Mouse (Mus musculus) forebrain, embryonic 11.5 days (tissue): ENCODE data around the gene Itga2b. TPM values are rescaled to one million over a fixed set of nuclear protein-coding genes. Genes with fewer than 3 reads are reported as not detected.
"Not testable (repeated sequence)": the region's sequence is repeated elsewhere in the genome, so short reads cannot be mapped to it uniquely, and the experiment has no call there.

Experiments used
- ATAC-seq: fragments of 200-750 bp; cut with Nextera tagmentation; replicated peaks from 2 replicates; pipeline ENCODE4 v1.8.0; 2017; ENCODE audit warnings: moderate TSS enrichment; ENCODE audit not compliant: low FRiP score
- DNase-seq: peaks from one replicate; pipeline ENCODE4 v3.0.0-alpha.2; 2017; ENCODE audit warnings: low spot score
- H3K27ac ChIP-seq: fragments of 300-500 bp; sonication (generic); 2 replicates; pipeline ENCODE4 v1.5.1; 2014; ENCODE audit warnings: low read depth, low read length
- H3K27me3 ChIP-seq: fragments of 300-500 bp; sonication (generic); 2 replicates; pipeline ENCODE4 v1.6.1; 2014; ENCODE audit warnings: mild to moderate bottlenecking, low read length, mixed read lengths; ENCODE audit not compliant: control insufficient read depth, insufficient read depth
- H3K36me3 ChIP-seq: fragments of 300-500 bp; sonication (generic); 2 replicates; pipeline ENCODE4 v1.6.1; 2014; ENCODE audit warnings: mild to moderate bottlenecking, low read length, moderate library complexity, mixed read lengths; ENCODE audit not compliant: control insufficient read depth, insufficient read depth
- H3K4me1 ChIP-seq: fragments of 300-500 bp; sonication (generic); replicated peaks from 2 replicates; pipeline ENCODE4 v1.6.1; 2014; ENCODE audit warnings: low read length, mixed read lengths; ENCODE audit not compliant: control insufficient read depth, insufficient read depth
- H3K4me2 ChIP-seq: fragments of 300-500 bp; sonication (generic); 2 replicates; pipeline ENCODE4 v1.6.1; 2014; ENCODE audit warnings: low read depth, mild to moderate bottlenecking, low read length, moderate library complexity, mixed read lengths; ENCODE audit not compliant: severe bottlenecking
- H3K4me3 ChIP-seq: fragments of 300-500 bp; sonication (generic); 2 replicates; pipeline ENCODE4 v1.5.1; 2014; ENCODE audit warnings: low read depth, low read length
- H3K9ac ChIP-seq: fragments of 300-500 bp; sonication (generic); 2 replicates; pipeline ENCODE4 v1.6.1; 2014; ENCODE audit warnings: low read length
- H3K9me3 ChIP-seq: fragments of 300-500 bp; sonication (generic); 2 replicates; pipeline ENCODE4 v1.6.1; 2016; ENCODE audit warnings: low read length, mixed read lengths; ENCODE audit not compliant: control insufficient read depth
- WGBS: fragments of 180-500 bp; shearing (Covaris S2); extraction: QIAGEN DNeasy Blood & Tissue Kit; methylation state at CpG from one replicate; pipeline ENCODE4 v1.1.7; 2014; 5-methylcytosine and 5-hydroxymethylcytosine counted together
- polyA plus RNA-seq: library from polyadenylated mRNA; unstranded; fragments of >200 nt; fragmentation: Nextera tagmentation; extraction: Ambion mirVana; gene quantifications from 2 replicates; pipeline ENCODE4 v1.2.1, GENCODE M21; 2014

The Itga2b gene
- polyA plus RNA-seq, 1 experiment from 2014 or later, result 5.0 TPM

- Histone ChIP-seq H3K4me1 (no peaks in the 10 kb centered on the region), H3K36me3 (no peaks in the 10 kb centered on the region), H3K27ac (no peak overlapping the region), H3K4me3 (no peak overlapping the region), H3K9ac (no peak overlapping the region), H3K27me3 (no peaks in the 10 kb centered on the region), H3K4me2 (no peak overlapping the region), H3K9me3 (no peaks in the 10 kb centered on the region)
- no peak for ATAC-seq
- DNase-seq, result no peak
- WGBS, result 79% methylated on average over 6 of the region's 6 CpGs
Measured at GRCm38 (mm10) chr11:102424666-102425065, 45.3 kb downstream of the Itga2b start.

DNA sequence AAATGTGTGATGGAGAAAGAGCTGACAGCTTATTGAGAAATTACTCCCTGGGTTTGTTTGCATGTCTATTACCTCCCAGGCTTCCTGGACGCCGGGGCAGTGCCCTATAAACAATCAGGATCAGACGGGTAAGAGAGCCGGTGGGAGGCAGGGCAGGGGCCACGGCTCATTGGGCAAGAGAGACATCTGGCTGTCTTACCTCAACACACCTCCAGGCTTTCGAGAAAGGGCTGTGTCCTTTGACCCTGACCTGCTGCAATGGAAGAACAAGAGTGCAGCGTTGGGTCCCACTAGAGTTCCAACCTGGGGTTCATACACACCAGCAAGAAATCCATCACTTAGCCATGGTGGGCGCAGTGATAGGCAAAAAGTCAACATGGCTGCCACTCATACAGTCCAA is 48.4 kb downstream of the Itga2b start:
- no peak for DNase-seq
- H3K4me2 ChIP-seq, result no peak overlapping the region
- H3K9ac ChIP-seq, result no peak overlapping the region
- no peak overlapping the region for H3K4me3 ChIP-seq
- WGBS, result 66% methylated on average over 8 of the region's 8 CpGs
- no peaks in the 10 kb centered on the region for H3K4me1 ChIP-seq
- H3K27ac ChIP-seq, result no peak overlapping the region
- H3K27me3 ChIP-seq, result no peaks in the 10 kb centered on the region
- no peaks in the 10 kb centered on the region for H3K9me3 ChIP-seq
- no peak for ATAC-seq
- H3K36me3 ChIP-seq, result no peaks in the 10 kb centered on the region

- Histone ChIP-seq H3K27ac (no peak overlapping the region), H3K4me2 (no peak overlapping the region), H3K4me1 (no peaks in the 10 kb centered on the region), H3K9ac (no peak overlapping the region), H3K9me3 (no peaks in the 10 kb centered on the region), H3K4me3 (no peak overlapping the region), H3K27me3 (no peaks in the 10 kb centered on the region), H3K36me3 (no peaks in the 10 kb centered on the region)
- DNase-seq (no peak), ATAC-seq (no peak)
Measured at GRCm38 (mm10) chr11:102418887-102419286, 51.0 kb downstream of the Itga2b start.

DNA sequence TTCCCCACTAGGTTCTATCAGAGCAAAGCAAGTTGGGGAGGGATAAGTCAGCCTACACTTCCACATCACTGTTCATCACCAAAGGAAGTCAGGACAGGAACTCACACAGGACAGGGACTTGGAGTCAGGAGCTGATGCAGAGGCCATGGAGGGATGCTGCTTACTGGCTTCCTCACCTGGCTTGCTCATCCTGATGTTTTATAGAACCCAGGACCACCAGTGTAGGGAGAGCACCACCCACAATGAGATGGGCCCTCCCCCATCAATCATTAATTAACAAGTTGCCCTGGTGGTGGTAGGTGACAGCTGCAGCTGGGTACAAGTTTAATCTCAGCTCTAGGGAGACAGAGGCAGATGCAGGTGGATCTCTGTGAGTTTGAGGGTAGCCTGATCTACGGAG is 52.8 kb downstream of the Itga2b start:
- Histone ChIP-seq H3K36me3 (no peaks in the 10 kb centered on the region), H3K9me3 (no peaks in the 10 kb centered on the region), H3K4me2 (no peak overlapping the region), H3K9ac (no peak overlapping the region), H3K4me1 (no peaks in the 10 kb centered on the region), H3K27ac (no peak overlapping the region), H3K27me3 (no peaks in the 10 kb centered on the region), H3K4me3 (no peak overlapping the region)
- 89% methylated on average over 1 of the region's 1 CpGs for WGBS
- no peak for ATAC-seq
- no peak for DNase-seq

GRCm38 (mm10) chr11:102415034-102415802 is 54.7 kb downstream of the Itga2b start:
- 75% methylated on average over 10 of the region's 10 CpGs for WGBS
- Histone ChIP-seq H3K4me1 (no peaks in the 10 kb centered on the region), H3K9ac (no peak overlapping the region), H3K27ac (no peak overlapping the region), H3K4me3 (no peak overlapping the region), H3K9me3 (no peaks in the 10 kb centered on the region), H3K27me3 (no peaks in the 10 kb centered on the region), H3K36me3 (no peaks in the 10 kb centered on the region), H3K4me2 (no peak overlapping the region)
- DNase-seq, result no peak
- no peak for ATAC-seq

- Histone ChIP-seq H3K27ac (no peak overlapping the region), H3K9me3 (no peaks in the 10 kb centered on the region), H3K9ac (no peak overlapping the region), H3K4me2 (no peak overlapping the region), H3K27me3 (no peaks in the 10 kb centered on the region), H3K4me1 (no peaks in the 10 kb centered on the region), H3K4me3 (no peak overlapping the region), H3K36me3 (no peaks in the 10 kb centered on the region)
- DNase-seq (no peak), ATAC-seq (no peak)
- WGBS, result 69% methylated on average over 8 of the region's 8 CpGs
Measured at GRCm38 (mm10) chr11:102413059-102413458, 56.9 kb downstream of the Itga2b start.

- no peaks in the 10 kb centered on the region for H3K36me3 ChIP-seq
- H3K4me1 ChIP-seq, result peaks cover under 1% of the 10 kb centered on the region
- H3K4me2 ChIP-seq, result no peak overlapping the region
- WGBS, result 10% methylated on average over 11 of the region's 11 CpGs
- H3K9ac ChIP-seq, result no peak overlapping the region
- H3K9me3 ChIP-seq, result no peaks in the 10 kb centered on the region
- DNase-seq (peak; percentile 96), ATAC-seq (no peak)
- H3K27me3 ChIP-seq, result no peaks in the 10 kb centered on the region
- H3K4me3 ChIP-seq, result no peak overlapping the region
- H3K27ac ChIP-seq, result no peak overlapping the region
Measured at GRCm38 (mm10) chr11:102411704-102412103, 58.2 kb downstream of the Itga2b start.

DNA sequence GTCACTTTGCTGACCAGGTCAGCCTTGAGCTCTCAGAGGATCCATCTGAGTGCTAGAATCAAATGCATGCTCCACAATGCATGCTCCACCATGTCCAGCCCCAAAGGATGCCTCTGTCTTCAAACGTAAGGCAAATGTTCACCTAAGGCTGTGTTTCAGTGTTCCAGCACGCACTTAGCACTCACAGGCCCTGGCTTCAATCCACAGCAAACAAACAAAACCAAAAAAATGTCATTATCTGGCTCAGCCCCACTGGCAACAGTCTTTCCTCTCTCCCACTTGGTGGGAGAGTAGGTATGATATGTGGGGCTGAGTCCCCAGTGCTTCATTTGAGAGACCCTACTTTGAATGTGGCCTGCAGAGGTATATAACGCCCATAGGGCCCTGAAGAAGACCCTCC is 58.9 kb downstream of the Itga2b start:
- DNase-seq (no peak), ATAC-seq (no peak)
- no peak overlapping the region for H3K9ac ChIP-seq
- H3K36me3 ChIP-seq, result no peaks in the 10 kb centered on the region
- no peak overlapping the region for H3K4me3 ChIP-seq
- 80% methylated on average over 3 of the region's 3 CpGs for WGBS
- no peaks in the 10 kb centered on the region for H3K27me3 ChIP-seq
- no peak overlapping the region for H3K4me2 ChIP-seq
- H3K4me1 ChIP-seq, result peaks cover 7% of the 10 kb centered on the region
- H3K27ac ChIP-seq, result no peak overlapping the region
- no peaks in the 10 kb centered on the region for H3K9me3 ChIP-seq

DNA sequence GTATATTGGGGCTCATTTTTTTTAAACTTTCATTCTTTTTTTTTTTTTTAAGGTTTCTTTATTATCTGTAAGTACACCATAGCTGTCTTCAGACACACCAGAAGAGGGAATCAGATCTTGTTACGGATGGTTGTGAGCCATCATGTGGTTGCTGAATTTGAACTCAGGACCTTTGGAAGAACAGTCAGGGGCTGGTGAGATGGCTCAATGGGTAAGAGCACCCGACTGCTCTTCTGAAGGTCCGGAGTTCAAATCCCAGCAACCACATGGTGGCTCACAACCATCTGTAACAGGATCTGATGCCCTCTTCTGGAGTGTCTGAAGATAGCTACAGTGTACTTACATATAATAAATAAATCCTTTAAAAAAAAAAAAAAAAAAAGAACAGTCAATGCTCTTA is 59.6 kb downstream of the Itga2b start:
- DNase-seq, H3K9me3 ChIP-seq, H3K4me3 ChIP-seq, H3K36me3 ChIP-seq, H3K9ac ChIP-seq, H3K27ac ChIP-seq, ATAC-seq, H3K4me2 ChIP-seq, H3K27me3 ChIP-seq: not testable (repeated sequence)
- 97% methylated on average over 3 of the region's 3 CpGs for WGBS
- H3K4me1 ChIP-seq, result peaks cover 12% of the 10 kb centered on the region
